Mouse (Mus musculus) 3T3-L1 (cell line): ENCODE results near the gene Igf2r.

ENCODE experiments used
- DNase-seq: peaks from one replicate; pipeline ENCODE4 v3.0.0-alpha.2; 2015; ENCODE audit warnings: low read depth, low spot score

The Igf2r gene

GRCm38 (mm10) chr17:12782861-12783847 is 13.7 kb upstream of the Igf2r start:
- DNase-seq: peak; percentile 98

GRCm38 (mm10) chr17:12781101-12781500 is 11.6 kb upstream of the Igf2r start:
- DNase-seq: peak; percentile 70

GRCm38 (mm10) chr17:12780125-12780524 is 10.7 kb upstream of the Igf2r start:
- no peak for DNase-seq

GRCm38 (mm10) chr17:12779442-12779841 is 10.0 kb upstream of the Igf2r start:
- DNase-seq: no peak

GRCm38 (mm10) chr17:12773956-12774355 is 4.5 kb upstream of the Igf2r start:
- DNase-seq: no peak

GRCm38 (mm10) chr17:12770500-12770899 is 1.0 kb upstream of the Igf2r start:
- DNase-seq: no peak

- no peak for DNase-seq
Observed at GRCm38 (mm10) chr17:12768415-12769379, 767 bp downstream of the Igf2r start.

GRCm38 (mm10) chr17:12767294-12767852 is 2.1 kb downstream of the Igf2r start:
- DNase-seq: no peak

GRCm38 (mm10) chr17:12763412-12763811 is 6.1 kb downstream of the Igf2r start:
- DNase-seq: no peak

- DNase-seq: no peak
Observed at GRCm38 (mm10) chr17:12760355-12761146, 8.9 kb downstream of the Igf2r start.

GRCm38 (mm10) chr17:12759646-12760074 is 9.8 kb downstream of the Igf2r start:
- DNase-seq: peak; percentile 36

- no peak for DNase-seq
Observed at GRCm38 (mm10) chr17:12758701-12759455, 10.6 kb downstream of the Igf2r start.

- peak; percentile 74 for DNase-seq
Observed at GRCm38 (mm10) chr17:12757990-12758389, 11.5 kb downstream of the Igf2r start.

- no peak for DNase-seq
Observed at GRCm38 (mm10) chr17:12757161-12757560, 12.3 kb downstream of the Igf2r start.

- DNase-seq: no peak
Observed at GRCm38 (mm10) chr17:12755951-12756350, 13.5 kb downstream of the Igf2r start.

- DNase-seq: peak; percentile 55
Observed at GRCm38 (mm10) chr17:12755146-12755545, 14.3 kb downstream of the Igf2r start.

GRCm38 (mm10) chr17:12754243-12755007 is 15.0 kb downstream of the Igf2r start:
- peak; percentile 73 for DNase-seq

GRCm38 (mm10) chr17:12753050-12753449 is 16.4 kb downstream of the Igf2r start:
- no peak for DNase-seq

GRCm38 (mm10) chr17:12751641-12752040 is 17.8 kb downstream of the Igf2r start:
- DNase-seq: no peak
